Mouse (Mus musculus): ENCODE measurements at regions not wholly inside any gene's neighbourhood (a gene's known extent, or its start where the extent isn't known, plus 50 kb on each side); places are given as distances from the start of the nearest gene placed in this dataset.

DNA sequence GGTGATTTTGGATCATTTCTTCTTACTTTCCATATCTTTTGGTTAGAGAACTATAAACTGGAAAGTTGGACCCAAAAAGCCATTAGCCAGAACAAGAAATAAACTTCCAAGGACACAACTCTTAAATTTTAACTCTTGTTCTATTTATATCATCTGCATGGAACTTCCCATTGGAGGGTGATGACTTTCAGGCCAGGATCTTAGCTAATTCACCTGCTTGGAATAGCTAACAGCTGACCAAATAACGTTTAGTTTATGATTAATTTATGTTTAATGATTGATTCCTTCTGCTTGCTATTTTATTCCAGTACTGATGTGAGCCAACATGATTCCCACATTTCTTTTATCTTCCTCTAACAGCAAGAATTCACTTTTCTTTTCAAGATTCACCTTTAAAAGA is 119.7 kb downstream of the Alg10b start:
- Histone ChIP-seq H3K9me3 (replicated peaks; ENCODE audit: low read length) (peaks cover 53% of the 10 kb centered on the region), H3K27ac (ENCODE audit: insufficient read depth, low read depth) (no peak overlapping the region), H3K79me2 (replicated peaks; ENCODE audit: control insufficient read depth, extremely low read depth, insufficient read depth, poor library complexity, severe bottlenecking) (no peaks in the 10 kb centered on the region), H3K36me3 (replicated peaks in 1 of 2; ENCODE audit: control insufficient read depth in 1 of 2, insufficient read depth in 1 of 2, low read length in 1 of 2) (no peaks in the 10 kb centered on the region), H3K4me3 (replicated peaks in 1 of 3; ENCODE audit: low read depth in 2 of 3, low read length in 2 of 3, poor library complexity in 1 of 3) (no peak overlapping the region), H3K27me3 (replicated peaks) (no peaks in the 10 kb centered on the region), H3K9ac (ENCODE audit: insufficient read depth, low read depth) (no peak overlapping the region), H3K4me2 (ENCODE audit: insufficient read depth, low read depth, poor library complexity, severe bottlenecking) (no peak overlapping the region), H3K4me1 (ENCODE audit: control insufficient read depth in 1 of 2, insufficient read depth in 2 of 2) (no peaks in the 10 kb centered on the region)
- dilution Hi-C loops (cut with MboI; ENCODE audit: extremely low pct_ligation_motif_present, extremely low pct_unique_long_range_greater_than_20kb, low sequenced_read_pairs) (no loop called here), in situ Hi-C loops (cut with MboI; ENCODE audit: low pct_ligation_motif_present, low pct_unique_long_range_greater_than_20kb, low sequenced_read_pairs) (no loop called here)
- TF ChIP-seq POLR2AphosphoS2 (IDR thresholded peaks at IDR 0.05; ENCODE audit: low read depth, low read length) (no peak), IRF4 (IDR thresholded peaks at IDR 0.05; ENCODE audit: low read depth, low read length) (no peak), CHD2 (IDR thresholded peaks at IDR 0.05; ENCODE audit: low read length) (no peak), MYC (IDR thresholded peaks at IDR 0.05; ENCODE audit: low read depth, low read length) (no peak), ZC3H11A (IDR thresholded peaks at IDR 0.05; ENCODE audit: low read depth, low read length) (no peak), JUN (IDR thresholded peaks at IDR 0.05; ENCODE audit: insufficient read depth, low read depth, low read length) (no peak), SIN3A (IDR thresholded peaks at IDR 0.05; ENCODE audit: low read length) (no peak), MAFK (IDR thresholded peaks at IDR 0.05; ENCODE audit: insufficient replicate concordance, low read length) (no peak)
- no peak for DNase-seq (ENCODE audit: extremely low read depth)

DNA sequence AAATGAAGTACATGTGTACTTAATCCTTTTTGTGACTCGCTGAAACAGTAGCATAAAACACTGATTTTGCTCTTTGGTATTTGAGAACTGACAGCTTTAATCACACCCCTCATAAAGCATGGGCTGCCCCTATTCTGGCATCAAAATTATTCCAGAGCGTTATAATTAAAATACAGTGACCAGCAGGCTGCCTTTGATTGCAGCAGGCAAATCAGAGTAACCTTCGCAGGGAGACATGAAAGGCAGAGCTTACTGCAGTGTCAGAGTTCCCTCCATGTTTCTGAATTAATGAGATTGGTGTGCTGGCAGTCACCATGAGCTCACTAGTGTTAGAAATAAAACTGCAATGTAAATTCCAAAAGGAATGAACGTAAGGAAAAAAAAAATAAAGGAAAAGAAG is 120.8 kb downstream of the Alg10b start:
- H3K79me2 ChIP-seq (replicated peaks; ENCODE audit: control insufficient read depth, extremely low read depth, insufficient read depth, poor library complexity, severe bottlenecking), result no peaks in the 10 kb centered on the region
- TF ChIP-seq SIN3A (IDR thresholded peaks at IDR 0.05; ENCODE audit: low read length) (no peak), CTCF (conservative IDR thresholded peaks at IDR 0.05 in 1 of 2, IDR thresholded peaks at IDR 0.05 in 1 of 2; ENCODE audit: low read depth in 2 of 2, low read length in 2 of 2) (no peak), NRF1 (IDR thresholded peaks at IDR 0.05; ENCODE audit: low read depth, low read length) (no peak), MXI1 (IDR thresholded peaks at IDR 0.05; ENCODE audit: low read depth, low read length) (no peak), NELFE (IDR thresholded peaks at IDR 0.05; ENCODE audit: low read depth, low read length) (no peak), SMC3 (IDR thresholded peaks at IDR 0.05; ENCODE audit: low read depth, low read length) (no peak), RCOR1 (conservative IDR thresholded peaks at IDR 0.05; ENCODE audit: low read depth, low read length) (no peak), USF1 (IDR thresholded peaks at IDR 0.05; ENCODE audit: low read depth, low read length) (no peak), E2F4 (IDR thresholded peaks at IDR 0.05; ENCODE audit: insufficient replicate concordance, low read depth, low read length) (no peak), USF2 (conservative IDR thresholded peaks at IDR 0.05; ENCODE audit: low read depth, low read length) (no peak), BHLHE40 (IDR thresholded peaks at IDR 0.05; ENCODE audit: low read depth, low read length) (no peak), POLR2A (IDR thresholded peaks at IDR 0.05; ENCODE audit: low read depth, low read length) (no peak), RAD21 (IDR thresholded peaks at IDR 0.05; ENCODE audit: low read depth, low read length) (no peak), MAZ (IDR thresholded peaks at IDR 0.05; ENCODE audit: low read depth, low read length) (no peak), ZKSCAN1 (IDR thresholded peaks at IDR 0.05; ENCODE audit: borderline replicate concordance, low read depth, low read length) (no peak)

More for the DNA sequence above, 120.8 kb downstream of the Alg10b start:
- DNase-seq (ENCODE audit: extremely low read depth), result no peak
- Histone ChIP-seq H3K4me2 (ENCODE audit: insufficient read depth, low read depth, poor library complexity, severe bottlenecking) (no peak overlapping the region), H3K27ac (ENCODE audit: insufficient read depth, low read depth) (no peak overlapping the region), H3K9ac (ENCODE audit: insufficient read depth, low read depth) (no peak overlapping the region), H3K4me1 (ENCODE audit: control insufficient read depth in 1 of 2, insufficient read depth in 2 of 2) (no peaks in the 10 kb centered on the region), H3K27me3 (replicated peaks) (no peaks in the 10 kb centered on the region), H3K36me3 (replicated peaks in 1 of 2; ENCODE audit: control insufficient read depth in 1 of 2, insufficient read depth in 1 of 2, low read length in 1 of 2) (no peaks in the 10 kb centered on the region), H3K9me3 (replicated peaks; ENCODE audit: low read length) (peaks cover 54% of the 10 kb centered on the region), H3K4me3 (replicated peaks in 1 of 3; ENCODE audit: low read depth in 2 of 3, low read length in 2 of 3, poor library complexity in 1 of 3) (no peak overlapping the region)
- dilution Hi-C loops (cut with MboI; ENCODE audit: extremely low pct_ligation_motif_present, extremely low pct_unique_long_range_greater_than_20kb, low sequenced_read_pairs) (no loop called here), in situ Hi-C loops (cut with MboI; ENCODE audit: low pct_ligation_motif_present, low pct_unique_long_range_greater_than_20kb, low sequenced_read_pairs) (no loop called here)

Measured in CH12.LX (cell line).